Mouse (Mus musculus) erythroblast, embryonic 14.5 days (primary cell): Measurements from ENCODE around the gene Setd6.

Source experiments
- GATA1 ChIP-seq: IDR thresholded peaks from 2 replicates; pipeline ENCODE4 v1.6.1; 2012; ENCODE audit warnings: low read length, inconsistent platforms, mixed read lengths
- TAL1 ChIP-seq: IDR thresholded peaks from 3 replicates; pipeline ENCODE4 v1.6.1; 2012; ENCODE audit warnings: low read length, inconsistent platforms, mixed read lengths

DNA sequence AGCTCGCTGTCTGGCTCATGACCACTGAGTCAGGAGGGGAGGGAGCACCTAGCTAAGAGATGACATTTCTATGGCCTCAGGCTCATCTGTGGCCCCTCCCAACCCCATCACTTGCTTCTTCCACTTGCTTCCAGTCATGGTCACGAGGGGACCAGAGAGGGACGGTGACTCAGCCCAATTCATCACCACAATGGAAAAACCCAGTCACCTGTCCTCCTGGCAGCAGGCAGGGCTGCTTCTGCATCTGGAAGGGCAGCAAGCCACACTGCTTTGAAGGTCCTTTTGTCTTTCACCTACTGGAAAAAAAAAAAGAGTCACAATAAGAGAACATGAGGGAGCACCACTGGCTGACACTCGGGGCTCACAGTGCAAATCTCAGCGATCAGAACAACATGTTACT is 42.9 kb upstream of the Setd6 start:
- TF ChIP-seq GATA1 (no peak), TAL1 (no peak)
